Mouse (Mus musculus) liver, postnatal 0 days (tissue): Measurements from ENCODE around the gene Hp1bp3.

Experiments used
- CTCF ChIP-seq: sonication (generic); IDR thresholded peaks from 2 replicates; pipeline ENCODE4 v1.5.1; 2016; ENCODE audit warnings: antibody characterized with exemption, low read depth
- EP300 ChIP-seq: IDR thresholded peaks from 2 replicates; pipeline ENCODE4 v1.6.1; 2016; ENCODE audit warnings: antibody characterized with exemption, low read depth, mild to moderate bottlenecking

- no peak for TF ChIP-seq CTCF
- no peak for TF ChIP-seq EP300
These were observed 5.3 kb downstream of the Hp1bp3 start for GRCm38 (mm10) chr4:138221406-138221805.
